Mouse (Mus musculus) liver, embryonic 14.5 days (tissue): Measurements from ENCODE around the gene 1700001C19Rik.
"Not testable (repeated sequence)": the region's sequence is repeated elsewhere in the genome, so short reads cannot be mapped to it uniquely, and the experiment has no call there.

Experiments used
- CTCF ChIP-seq: IDR thresholded peaks from 2 replicates; pipeline ENCODE4 v1.5.1; 2016; ENCODE audit warnings: antibody characterized with exemption, low read depth, control low read depth
- EP300 ChIP-seq: IDR thresholded peaks from 2 replicates; pipeline ENCODE4 v1.6.1; 2016; ENCODE audit warnings: antibody characterized with exemption, low read depth

GRCm38 (mm10) chr17:47409897-47410861 lies 27.0 kb downstream of the 1700001C19Rik start:
- not testable (repeated sequence) for TF ChIP-seq EP300, CTCF
